Mouse (Mus musculus) c-Kit-positive CD71-positive TER-119-positive erythroid progenitor cells, embryonic 14.5 days (primary cell): ENCODE results near the gene Wdfy4.

Experiments
- DNase-seq: peaks from one replicate; pipeline ENCODE4 v3.0.0-alpha.2; 2013; ENCODE audit warnings: low spot score

Wdfy4 gene

DNA sequence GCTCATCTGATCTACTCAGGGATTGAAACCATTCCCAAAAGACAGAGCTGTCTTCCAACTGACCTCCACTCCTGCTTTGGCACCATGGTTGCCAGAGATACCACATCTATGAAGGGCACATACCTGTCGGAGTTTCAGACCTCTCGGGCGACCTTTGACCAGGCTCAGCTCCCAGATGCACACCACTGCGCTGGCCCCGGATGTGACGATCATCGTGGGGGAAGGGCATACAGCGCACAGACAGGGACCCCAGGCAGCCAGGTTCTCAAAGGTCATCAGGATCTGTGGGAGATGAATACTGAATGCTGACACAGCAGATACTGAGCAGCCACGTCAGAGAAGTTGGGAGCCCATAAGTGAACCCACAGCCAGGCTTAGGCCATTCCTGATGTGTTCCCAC, 214.6 kb downstream of the Wdfy4 start:
- DNase-seq: no peak

DNA sequence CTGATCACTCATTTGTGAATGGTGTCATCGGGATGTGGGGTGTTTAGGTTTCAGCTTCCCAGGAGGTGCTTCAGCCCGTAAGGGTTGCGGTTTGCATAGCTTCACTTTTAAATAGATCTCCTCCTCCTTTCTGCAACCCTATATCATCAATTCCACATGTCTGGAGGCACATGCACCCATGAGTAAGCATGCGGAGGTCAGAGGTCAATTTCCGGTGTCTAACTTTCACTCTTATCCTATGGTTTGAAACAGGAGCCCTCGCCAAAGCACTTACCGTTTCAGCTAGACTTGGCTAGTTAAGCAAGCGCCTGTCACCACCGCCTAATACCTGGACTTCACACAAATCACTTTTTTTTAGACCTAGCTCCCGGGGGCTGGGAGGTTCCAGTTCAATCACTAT, 220.6 kb downstream of the Wdfy4 start:
- DNase-seq: no peak

DNA sequence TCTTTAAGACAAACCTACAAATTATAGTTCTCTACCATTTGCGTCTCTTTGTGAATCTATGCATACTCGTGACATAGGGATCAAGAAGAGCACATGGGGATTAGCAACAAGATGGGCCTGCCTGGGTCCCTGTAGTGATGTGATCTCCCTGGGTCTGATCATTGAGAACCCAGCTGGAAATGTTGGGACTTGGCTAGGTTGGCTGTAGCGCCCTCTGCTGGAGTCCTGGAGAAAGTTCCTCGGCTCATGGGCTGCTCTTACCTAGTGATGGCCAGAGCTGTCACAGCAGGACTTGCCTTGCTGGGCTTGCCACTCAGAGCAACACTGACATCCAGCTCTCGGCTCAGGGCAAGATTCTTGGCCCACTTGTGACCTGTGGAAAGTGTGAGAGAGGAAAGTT, 224.8 kb downstream of the Wdfy4 start:
- peak; percentile 30 for DNase-seq

DNA sequence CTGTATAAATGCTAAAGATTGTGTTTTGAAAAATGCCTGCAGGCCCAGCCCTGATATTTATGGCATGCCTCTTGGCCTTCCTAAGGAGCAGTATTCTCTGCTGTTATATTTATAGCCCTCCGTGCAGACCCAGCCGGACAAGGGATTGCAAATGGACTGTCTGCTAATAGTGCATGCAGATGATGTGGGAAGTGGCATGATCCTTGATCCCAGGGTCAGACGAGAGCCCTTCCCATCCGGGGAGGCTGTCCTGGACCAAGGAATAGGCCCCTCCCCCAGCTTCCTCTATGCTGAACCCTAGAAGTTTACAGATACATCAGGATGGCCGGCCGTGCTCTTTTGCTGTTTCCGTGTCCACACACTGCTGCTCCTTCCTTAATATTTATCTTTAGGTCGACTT, 226.6 kb downstream of the Wdfy4 start:
- DNase-seq: no peak

DNA sequence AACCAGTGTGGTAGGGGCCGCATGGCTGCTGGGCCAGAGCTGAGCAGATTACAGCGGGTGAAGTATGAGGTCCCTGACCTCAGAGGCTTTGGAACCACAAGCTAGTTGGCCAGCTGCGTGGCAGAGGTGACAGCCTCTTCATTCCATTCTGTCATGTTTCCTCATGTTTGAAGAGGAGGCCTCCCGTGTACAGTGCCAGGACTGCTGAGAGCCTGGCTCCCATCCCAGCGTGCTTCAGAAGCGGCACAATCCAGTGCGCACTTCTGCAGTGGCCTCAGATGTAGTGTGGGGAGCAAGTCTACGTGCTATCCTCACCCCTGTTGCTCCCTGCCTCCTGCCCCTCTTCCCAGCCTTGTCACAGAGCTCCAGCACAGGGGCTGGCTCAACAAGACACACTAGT, 228.8 kb downstream of the Wdfy4 start:
- no peak for DNase-seq

DNA sequence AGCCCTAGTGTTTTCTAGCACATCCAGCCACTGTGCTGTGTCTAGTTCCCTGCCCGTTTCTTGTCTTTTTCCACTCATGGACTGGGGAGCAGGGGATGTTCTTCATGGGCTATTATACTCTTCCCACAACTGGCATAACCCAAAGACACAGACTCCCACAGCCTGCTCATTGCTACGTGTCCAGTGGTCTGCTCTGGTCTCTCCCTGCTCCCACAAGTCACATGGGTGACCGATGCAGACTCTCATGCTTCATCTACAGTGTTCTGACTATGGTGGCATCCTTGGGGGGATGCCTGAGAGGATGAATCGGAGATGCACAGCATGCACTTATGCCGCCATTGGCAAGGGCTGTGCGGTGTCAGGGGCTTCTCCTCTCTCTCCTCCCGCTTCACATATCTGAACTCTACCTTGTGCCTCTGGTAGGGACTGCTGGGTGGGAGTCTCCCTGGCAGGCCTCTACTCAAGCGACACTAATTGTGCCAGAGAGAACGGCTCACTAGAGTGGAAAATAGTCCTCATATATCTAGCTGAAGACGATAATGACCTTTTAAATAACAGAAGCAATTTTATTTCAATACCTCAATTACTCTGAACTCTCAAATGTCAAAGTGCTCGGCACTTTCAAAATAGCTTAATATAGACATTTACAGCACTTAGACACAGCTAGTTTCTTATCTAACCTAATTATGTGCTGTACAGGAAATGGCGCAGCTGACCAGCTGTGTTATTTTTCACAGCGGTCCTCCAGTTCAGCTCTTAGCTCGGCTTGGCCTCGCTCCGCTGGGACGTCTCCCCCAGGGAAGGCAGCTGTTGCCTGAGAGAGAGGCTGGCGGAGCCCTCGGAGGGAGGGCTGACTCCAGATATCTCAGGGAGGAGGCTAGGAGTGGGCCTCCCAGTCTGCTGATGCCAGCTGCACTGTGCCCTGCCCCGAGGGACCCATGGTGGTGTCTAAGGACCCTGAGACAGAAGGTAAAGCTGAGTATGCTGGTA, 234.7 kb downstream of the Wdfy4 start:
- DNase-seq: no peak

DNA sequence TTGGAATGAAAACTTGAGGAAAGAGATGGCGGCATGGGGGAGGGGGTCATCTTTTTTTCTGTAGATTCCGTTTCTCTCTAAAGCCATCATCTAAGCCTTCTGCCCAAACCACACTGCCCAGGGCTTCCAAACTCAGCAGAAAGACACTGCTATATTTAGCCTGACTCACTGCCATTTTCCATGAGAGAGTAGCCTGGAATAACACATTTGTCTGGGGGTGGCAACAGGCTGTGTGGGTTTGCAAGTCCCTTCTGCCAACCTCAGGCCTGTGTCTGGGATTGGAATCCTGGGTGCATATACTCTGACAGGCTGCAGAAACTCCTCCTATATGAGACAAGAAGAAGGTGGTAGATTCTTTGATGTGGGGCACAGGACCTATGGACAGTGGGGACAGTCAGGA, 237.8 kb downstream of the Wdfy4 start:
- DNase-seq: no peak

DNA sequence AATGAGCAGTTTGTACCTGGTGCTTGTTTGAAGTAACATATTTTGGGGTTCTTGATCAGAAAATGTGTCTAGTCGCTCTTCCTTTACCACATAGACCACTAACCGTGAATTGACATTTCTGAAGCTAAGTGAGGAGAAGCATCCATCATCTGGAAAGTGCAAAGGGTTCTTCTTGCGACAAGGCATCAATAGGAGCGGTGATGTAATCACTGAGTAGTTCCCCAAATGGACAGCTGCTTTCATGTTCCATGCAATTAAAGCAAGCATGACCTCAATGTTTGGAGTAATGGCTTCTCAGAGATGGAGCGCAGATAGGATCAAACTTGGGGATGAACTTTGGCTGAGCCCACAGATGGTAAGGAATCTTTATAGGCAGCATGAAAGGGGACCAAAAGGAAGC, 246.1 kb downstream of the Wdfy4 start:
- DNase-seq: no peak

DNA sequence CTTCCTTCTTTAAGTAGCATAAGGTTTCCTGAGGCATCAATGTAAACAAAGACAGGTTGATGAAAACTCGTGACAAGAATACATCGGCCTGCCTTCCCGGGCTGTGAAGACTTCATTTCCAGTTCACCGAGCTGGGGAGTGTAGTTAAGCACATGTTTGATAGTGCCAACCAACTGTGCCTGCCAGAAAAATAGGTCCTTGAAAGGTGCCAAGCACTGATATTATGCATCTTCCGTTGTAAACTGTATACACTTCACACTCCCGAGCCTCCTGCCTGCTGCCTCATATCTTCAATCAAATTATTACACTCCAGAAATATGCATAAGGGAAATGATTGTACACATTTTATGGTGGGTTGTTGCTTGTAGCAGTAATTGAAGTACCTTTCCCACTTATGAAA, 251.2 kb downstream of the Wdfy4 start:
- DNase-seq: no peak

DNA sequence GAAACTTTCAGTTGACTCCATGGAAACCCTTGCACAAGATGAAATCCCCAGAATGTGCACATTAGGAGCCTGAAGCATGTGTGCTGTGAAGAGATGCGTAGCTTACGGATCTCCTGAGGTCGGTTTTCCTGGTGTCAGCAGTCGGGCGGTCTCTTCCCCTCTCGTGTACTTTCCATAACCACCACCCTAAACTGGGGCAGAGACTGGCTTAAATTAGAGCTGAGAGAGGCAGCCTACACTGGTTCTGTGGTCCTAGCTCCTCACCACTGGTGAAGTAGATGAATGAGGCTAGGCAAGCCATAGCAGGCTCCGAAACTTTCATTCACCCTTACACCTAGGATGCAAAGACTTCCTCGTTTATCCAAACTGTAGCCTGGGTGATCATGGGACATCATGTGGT, 253.1 kb downstream of the Wdfy4 start:
- no peak for DNase-seq

DNA sequence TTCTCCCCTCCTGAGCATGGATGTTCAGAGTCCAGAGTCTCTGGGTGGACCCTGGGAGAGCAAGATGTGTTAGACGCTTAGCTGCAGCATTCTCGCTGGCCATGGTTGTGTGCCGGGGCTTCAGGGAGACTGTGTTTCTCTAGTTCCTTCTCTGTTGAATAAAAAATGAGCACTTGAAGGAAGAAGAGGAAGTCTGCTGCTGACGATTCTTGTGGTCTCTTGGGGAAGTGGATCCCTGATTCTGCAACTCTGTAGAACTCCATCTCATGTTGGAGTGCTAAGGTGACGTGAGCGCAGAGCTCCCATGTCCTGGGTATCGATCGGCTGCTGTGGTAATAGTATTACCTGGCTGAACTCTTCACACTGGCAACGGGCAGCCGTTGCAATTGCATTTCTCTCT, 253.6 kb downstream of the Wdfy4 start:
- no peak for DNase-seq

DNA sequence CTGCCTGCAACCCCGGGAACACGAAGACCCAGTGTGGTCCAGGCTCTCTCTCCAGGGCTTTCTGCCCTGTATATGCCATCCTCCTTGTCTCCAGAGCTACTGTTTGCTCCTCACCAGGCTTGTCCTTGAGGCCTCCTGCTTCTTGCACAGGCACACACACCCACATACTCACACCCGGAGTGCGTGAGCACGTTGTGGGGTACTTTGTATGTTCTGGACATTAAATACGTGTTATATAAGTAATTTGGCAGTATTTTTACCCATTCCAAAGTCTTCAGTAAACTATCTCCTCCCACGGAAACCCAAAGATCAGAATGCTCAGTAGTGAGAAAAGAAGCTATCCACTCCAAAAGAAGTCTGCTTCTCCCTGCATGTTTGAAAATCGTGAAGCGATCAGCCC, 261.4 kb downstream of the Wdfy4 start:
- DNase-seq: no peak

DNA sequence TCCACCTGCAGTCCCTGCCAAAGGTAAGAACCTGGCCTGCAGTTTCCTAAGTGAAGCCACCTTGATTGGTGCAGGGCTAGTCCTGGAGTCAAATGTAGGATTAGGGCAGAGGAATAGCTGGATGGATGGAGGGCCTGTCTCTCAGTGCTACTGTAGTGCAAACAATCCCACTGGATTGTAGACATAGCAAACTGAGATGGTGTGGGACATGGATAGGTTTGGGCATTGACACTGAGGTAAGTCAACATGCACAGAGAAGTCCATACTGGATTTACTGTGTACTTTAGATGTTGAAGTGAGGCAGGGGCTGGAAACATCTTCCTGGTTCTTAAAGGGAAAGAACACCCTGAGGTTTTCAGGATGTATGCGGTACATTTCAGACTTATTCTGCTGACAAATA, 267.4 kb downstream of the Wdfy4 start:
- DNase-seq: no peak

DNA sequence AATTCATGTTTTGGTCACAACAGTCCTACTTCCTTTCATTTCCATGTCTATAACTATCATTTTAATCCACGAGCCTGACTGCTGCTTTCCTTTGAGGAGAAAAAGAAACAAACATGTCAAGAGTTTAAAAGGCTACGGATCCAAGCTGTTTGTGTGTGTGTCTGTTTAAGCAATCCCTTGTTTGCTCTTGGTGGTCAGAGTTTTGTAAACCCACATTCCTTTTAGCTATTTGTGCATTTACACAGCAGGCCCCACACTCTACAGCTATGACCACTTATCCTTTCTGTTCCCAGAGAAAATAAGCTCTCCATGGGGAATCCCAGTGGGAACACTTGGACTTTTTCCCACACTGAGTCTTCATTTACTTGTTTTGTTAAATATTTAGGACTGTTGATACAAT, 269.9 kb downstream of the Wdfy4 start:
- DNase-seq: no peak

DNA sequence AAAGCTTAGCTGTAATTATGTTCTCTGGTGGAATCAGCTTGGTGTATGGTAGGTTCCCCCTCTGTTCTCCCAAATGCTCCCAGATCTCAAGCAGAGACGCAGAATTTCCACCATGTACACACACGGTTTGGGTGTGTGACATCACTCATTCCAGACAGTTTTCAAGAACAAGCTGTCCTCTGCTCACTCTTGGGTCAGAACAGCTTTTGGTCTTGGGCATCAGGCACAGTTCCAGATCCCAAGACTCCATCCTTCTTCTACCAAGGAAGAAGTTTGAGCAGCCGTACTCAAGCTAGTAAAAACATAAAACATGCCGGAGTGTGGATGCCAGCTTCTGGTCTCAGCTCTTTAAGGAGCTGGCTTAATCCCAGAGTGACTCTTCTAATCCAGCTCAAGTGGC, 274.1 kb downstream of the Wdfy4 start:
- DNase-seq: no peak
